Mouse (Mus musculus): ENCODE measurements around the gene Map3k19. TPM values are rescaled to one million over a fixed set of nuclear protein-coding genes. Genes with fewer than 3 reads are reported as not detected.

Gene Map3k19
- total RNA-seq, 2 experiments from 2014 or later = not detected

Other genes starting within 250 kb of the Map3k19 start
- not detected in 2 replicates for gene Tmem163, start 175.5 kb downstream of the Map3k19 start, total RNA-seq (2015; ENCODE audit: low replicate concordance)
- gene Tmem163, start 175.5 kb downstream of the Map3k19 start, total RNA-seq (2017; ENCODE audit: low replicate concordance) = not detected in 2 replicates
- 21.1 and 26.1 TPM in 2 replicates for gene Acmsd, start 125.6 kb downstream of the Map3k19 start, total RNA-seq (2015; ENCODE audit: low replicate concordance)
- gene Acmsd, start 125.6 kb downstream of the Map3k19 start, total RNA-seq (2017; ENCODE audit: low replicate concordance) = 24.0 and 25.3 TPM in 2 replicates
- gene Ccnt2, start 80.9 kb downstream of the Map3k19 start, total RNA-seq (2015; ENCODE audit: low replicate concordance) = 31.7 and 36.8 TPM in 2 replicates
- gene Ccnt2, start 80.9 kb downstream of the Map3k19 start, total RNA-seq (2017; ENCODE audit: low replicate concordance) = 47.3 and 56.5 TPM in 2 replicates
- gene Rab3gap1, start 13.7 kb upstream of the Map3k19 start, total RNA-seq (2015; ENCODE audit: low replicate concordance) = 6.9 and 21.9 TPM in 2 replicates
- gene Rab3gap1, start 13.7 kb upstream of the Map3k19 start, total RNA-seq (2017; ENCODE audit: low replicate concordance) = 14.0 and 26.8 TPM in 2 replicates
- 1.5 and 9.2 TPM in 2 replicates for gene Zranb3, start 248.0 kb upstream of the Map3k19 start, total RNA-seq (2015; ENCODE audit: low replicate concordance)
- 4.5 and 6.4 TPM in 2 replicates for gene Zranb3, start 248.0 kb upstream of the Map3k19 start, total RNA-seq (2017; ENCODE audit: low replicate concordance)
- 36.3 and 44.5 TPM in 2 replicates for gene R3hdm1, start 248.3 kb upstream of the Map3k19 start, total RNA-seq (2015; ENCODE audit: low replicate concordance)
- gene R3hdm1, start 248.3 kb upstream of the Map3k19 start, total RNA-seq (2017; ENCODE audit: low replicate concordance) = 28.8 and 49.8 TPM in 2 replicates

Measured in erythroblast, adult 5-6 weeks (primary cell).